Mouse (Mus musculus) erythroblast, embryonic 14.5 days (primary cell): ENCODE measurements around the gene Ano6. TPM values are rescaled to one million over a fixed set of nuclear protein-coding genes. Genes with fewer than 3 reads are reported as not detected.

Experiments used
- H3K27me3 ChIP-seq: 2 replicates; pipeline ENCODE4 v1.6.1; 2012; ENCODE audit warnings: inconsistent platforms; ENCODE audit not compliant: control insufficient read depth
- H3K36me3 ChIP-seq: 2 replicates; pipeline ENCODE4 v1.6.1; 2012; ENCODE audit warnings: mild to moderate bottlenecking, inconsistent platforms; ENCODE audit not compliant: control insufficient read depth
- H3K4me1 ChIP-seq: 2 replicates; pipeline ENCODE4 v1.6.1; 2012; ENCODE audit warnings: inconsistent platforms; ENCODE audit not compliant: control insufficient read depth
- H3K4me3 ChIP-seq: replicated peaks from 2 replicates; pipeline ENCODE3; 2012; ENCODE audit warnings: moderate library complexity, mild to moderate bottlenecking, inconsistent platforms
- H3K9me3 ChIP-seq: 2 replicates; pipeline ENCODE4 v1.6.1; 2012; ENCODE audit warnings: low read length, inconsistent platforms, mixed read lengths; ENCODE audit not compliant: control insufficient read depth
- GATA1 ChIP-seq: IDR thresholded peaks from 2 replicates; pipeline ENCODE4 v1.6.1; 2012; ENCODE audit warnings: low read length, inconsistent platforms, mixed read lengths
- TAL1 ChIP-seq: IDR thresholded peaks from 3 replicates; pipeline ENCODE4 v1.6.1; 2012; ENCODE audit warnings: low read length, inconsistent platforms, mixed read lengths
- polyA plus RNA-seq: library from polyadenylated mRNA; stranded (reverse); fragments of >175 nt; gene quantifications from 2 replicates; pipeline ENCODE4 v1.2.3, GENCODE M21; 2012

The Ano6 gene
- polyA plus RNA-seq, 1 experiment = 0.32 TPM

DNA sequence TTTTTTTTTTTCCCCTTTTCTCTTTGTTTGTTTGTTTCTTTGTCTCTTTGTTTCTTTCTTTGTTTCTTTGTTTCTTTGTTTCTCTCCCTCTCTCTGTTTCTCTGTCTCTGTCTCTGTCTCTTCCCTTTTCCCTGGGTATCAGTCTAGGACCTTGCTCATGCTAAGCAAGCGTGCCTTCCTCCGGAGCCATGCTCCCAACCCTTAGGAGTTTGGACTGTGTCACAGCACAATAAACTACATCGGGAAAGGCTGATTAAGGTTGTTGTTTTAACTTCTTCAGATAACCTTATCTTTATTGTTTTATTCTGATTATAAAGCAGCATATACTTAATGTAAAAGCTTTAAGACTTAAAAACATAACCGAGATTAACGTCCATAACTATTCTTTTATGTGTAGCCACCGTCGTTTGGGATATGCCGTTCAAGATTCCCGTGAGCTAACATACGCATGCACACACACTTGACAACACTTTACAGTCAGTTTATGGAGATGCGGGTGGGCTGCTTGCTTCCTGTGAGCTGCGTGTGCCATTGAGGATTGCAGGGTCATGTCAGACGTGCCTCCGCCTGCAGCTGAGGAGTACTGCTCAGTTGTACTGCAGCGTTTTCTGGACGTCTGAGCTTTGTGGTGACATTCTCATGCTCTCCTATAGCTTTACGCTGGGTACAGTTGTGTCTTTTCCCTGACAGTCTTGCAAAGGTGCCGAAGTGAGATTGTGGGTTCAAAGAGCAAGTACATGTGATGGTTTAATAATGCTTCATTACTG, 52.7 kb downstream of the Ano6 start:
- Histone ChIP-seq H3K4me3 (no peak overlapping the region), H3K9me3 (no peaks in the 10 kb centered on the region), H3K4me1 (peaks cover 23% of the 10 kb centered on the region), H3K27me3 (no peaks in the 10 kb centered on the region), H3K36me3 (no peaks in the 10 kb centered on the region)
- TF ChIP-seq GATA1 (no peak), TAL1 (no peak)

DNA sequence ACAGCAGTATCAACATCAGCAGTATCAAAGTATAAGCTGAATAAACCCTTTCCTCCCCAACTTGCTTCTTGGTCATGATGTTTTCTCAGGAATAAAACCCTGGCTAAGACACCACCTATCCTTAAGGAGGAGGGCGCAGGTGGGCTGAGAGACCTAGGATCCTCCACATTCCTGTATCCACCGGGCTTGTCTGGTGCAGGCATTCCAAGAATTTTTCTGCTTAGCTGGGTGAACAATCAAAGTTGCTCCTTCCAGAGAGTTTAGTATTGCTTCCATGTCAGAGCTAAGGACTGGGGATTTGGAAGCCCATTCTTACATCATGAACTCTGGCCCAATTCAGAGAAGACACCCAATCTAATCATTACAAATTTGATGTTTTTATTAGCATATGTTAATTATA, 53.8 kb downstream of the Ano6 start:
- no peak overlapping the region for H3K4me3 ChIP-seq
- no peaks in the 10 kb centered on the region for H3K27me3 ChIP-seq
- TF ChIP-seq GATA1 (no peak), TAL1 (no peak)
- no peaks in the 10 kb centered on the region for H3K36me3 ChIP-seq
- H3K4me1 ChIP-seq = peaks cover 25% of the 10 kb centered on the region
- no peaks in the 10 kb centered on the region for H3K9me3 ChIP-seq

DNA sequence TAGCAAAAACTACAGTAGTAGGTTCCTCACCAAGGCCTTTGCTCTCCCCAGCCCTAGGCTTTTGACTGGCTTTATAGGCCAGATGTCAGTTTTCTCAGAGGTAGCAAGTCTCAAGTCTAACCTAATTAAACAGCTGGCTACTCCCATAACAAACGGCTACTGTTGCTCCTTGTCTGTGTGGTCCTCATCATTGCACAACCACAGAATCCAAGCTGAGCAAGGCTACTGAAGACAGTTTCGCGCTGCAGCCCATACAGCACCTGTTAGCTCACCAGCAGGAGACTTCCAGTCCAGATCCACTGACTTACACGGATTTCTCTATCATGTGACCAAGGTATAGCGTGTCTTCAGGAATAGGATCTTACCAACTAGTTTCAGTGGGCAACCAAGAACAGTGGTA, 55.5 kb downstream of the Ano6 start:
- Histone ChIP-seq H3K9me3 (no peaks in the 10 kb centered on the region), H3K4me3 (no peak overlapping the region), H3K36me3 (no peaks in the 10 kb centered on the region), H3K4me1 (peaks cover 31% of the 10 kb centered on the region), H3K27me3 (no peaks in the 10 kb centered on the region)
- no peak for TF ChIP-seq TAL1
- TF ChIP-seq GATA1 = no peak

DNA sequence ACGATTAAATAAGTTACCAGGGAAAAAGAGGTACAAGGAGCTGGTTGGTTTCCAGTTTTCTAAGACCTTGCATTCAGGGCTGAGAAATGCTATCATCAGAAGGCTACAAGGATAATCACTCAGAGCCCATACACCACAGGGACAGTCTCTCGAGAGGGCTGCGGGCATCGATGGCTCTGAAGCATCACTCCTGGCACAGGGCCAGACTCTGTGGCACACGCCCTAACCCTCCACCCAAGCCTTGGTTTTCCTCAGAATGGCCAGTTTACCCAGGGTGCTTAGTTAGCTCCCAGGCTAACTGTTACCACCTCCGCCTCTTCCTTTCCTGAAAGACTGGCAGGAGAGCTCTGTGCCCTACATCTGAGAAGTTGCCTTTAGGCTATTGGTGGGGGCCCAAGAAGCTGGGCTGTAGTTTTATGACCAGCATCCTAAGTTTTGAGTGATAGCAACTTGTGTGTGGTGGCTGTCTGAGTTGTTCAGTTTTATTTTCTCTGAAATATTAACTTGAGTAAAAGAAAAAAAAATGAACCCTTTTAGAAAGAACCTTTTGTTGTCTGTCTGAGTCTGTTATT, 57.9 kb downstream of the Ano6 start:
- TF ChIP-seq TAL1 (no peak), GATA1 (no peak)
- no peak overlapping the region for H3K4me3 ChIP-seq
- H3K9me3 ChIP-seq = no peaks in the 10 kb centered on the region
- no peaks in the 10 kb centered on the region for H3K27me3 ChIP-seq
- H3K36me3 ChIP-seq = no peaks in the 10 kb centered on the region
- H3K4me1 ChIP-seq = peaks cover 34% of the 10 kb centered on the region

DNA sequence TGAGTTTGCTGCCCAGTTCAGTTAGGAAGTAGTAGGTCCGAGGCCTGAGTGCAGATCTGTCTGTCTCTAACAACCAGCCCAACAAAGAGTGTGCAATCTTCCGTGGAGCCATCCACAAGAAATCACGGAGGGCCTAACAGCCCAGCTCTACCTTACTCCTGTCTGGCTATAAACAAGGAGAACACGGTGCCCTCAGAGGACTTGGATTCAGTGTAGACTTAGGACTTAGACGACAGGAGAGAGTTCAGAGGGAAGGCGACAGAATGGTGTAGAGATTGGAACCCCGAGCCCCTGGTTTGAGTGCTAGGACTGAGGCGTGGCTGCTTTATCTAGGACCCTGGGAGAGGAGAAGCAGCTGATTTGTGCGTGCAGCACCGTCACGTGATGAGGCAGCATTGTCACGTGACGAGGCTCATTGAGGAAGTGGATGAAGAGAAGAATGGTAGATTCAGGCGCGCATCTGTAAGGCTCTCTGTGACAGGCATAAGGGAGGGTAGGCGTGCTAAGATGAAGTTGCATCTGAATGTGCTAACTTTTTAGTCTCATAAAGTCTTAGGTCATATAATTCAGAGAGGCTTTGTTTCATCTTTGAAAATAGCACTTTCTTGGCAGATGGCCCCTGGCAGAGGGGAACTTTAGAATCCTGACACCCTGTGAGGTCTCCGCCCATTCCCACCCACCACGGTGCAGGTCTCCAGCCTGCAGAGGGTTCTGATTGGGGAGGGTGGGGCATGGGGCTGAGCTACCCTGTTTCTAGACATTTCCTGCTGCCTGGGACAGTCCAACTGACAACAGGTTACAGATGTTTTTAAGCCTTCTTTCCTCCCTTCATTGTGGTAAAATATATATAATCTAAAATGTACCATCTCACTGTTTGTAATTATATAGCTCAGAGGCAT, 59.1 kb downstream of the Ano6 start:
- 0 out of 2 replicates have a peak, but pooled peaks cover under 1% of the 10 kb centered on the region for H3K9me3 ChIP-seq
- no peaks in the 10 kb centered on the region for H3K27me3 ChIP-seq
- peak overlapping the region; percentile 22 for H3K4me3 ChIP-seq
- peaks cover 34% of the 10 kb centered on the region for H3K4me1 ChIP-seq
- H3K36me3 ChIP-seq = no peaks in the 10 kb centered on the region
- TF ChIP-seq GATA1 (no peak), TAL1 (no peak)

DNA sequence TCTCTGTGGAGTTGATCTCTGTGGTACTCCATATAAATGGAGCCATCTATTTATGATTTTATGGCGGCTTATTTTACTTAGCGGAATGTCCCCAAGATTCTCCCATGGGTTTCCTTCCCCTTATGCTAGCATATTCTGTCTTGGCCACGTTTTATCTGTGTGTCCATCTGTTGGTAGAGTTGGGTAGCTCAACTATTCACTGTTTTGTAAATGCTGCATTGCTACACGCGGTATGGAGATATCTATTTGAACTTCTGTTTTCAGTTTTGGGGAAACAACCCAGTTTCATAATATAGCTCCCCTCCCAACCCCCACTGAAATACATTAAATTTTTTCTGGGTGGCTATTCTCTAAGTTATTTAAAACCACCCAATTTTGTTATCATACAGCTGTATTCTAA, 59.9 kb downstream of the Ano6 start:
- Histone ChIP-seq H3K36me3 (no peaks in the 10 kb centered on the region), H3K9me3 (peaks cover 4% of the 10 kb centered on the region; the same call in 1 of the 2 replicates), H3K4me1 (peaks cover 34% of the 10 kb centered on the region), H3K27me3 (no peaks in the 10 kb centered on the region), H3K4me3 (no peak overlapping the region)
- TF ChIP-seq GATA1 = no peak
- TF ChIP-seq TAL1 = no peak

DNA sequence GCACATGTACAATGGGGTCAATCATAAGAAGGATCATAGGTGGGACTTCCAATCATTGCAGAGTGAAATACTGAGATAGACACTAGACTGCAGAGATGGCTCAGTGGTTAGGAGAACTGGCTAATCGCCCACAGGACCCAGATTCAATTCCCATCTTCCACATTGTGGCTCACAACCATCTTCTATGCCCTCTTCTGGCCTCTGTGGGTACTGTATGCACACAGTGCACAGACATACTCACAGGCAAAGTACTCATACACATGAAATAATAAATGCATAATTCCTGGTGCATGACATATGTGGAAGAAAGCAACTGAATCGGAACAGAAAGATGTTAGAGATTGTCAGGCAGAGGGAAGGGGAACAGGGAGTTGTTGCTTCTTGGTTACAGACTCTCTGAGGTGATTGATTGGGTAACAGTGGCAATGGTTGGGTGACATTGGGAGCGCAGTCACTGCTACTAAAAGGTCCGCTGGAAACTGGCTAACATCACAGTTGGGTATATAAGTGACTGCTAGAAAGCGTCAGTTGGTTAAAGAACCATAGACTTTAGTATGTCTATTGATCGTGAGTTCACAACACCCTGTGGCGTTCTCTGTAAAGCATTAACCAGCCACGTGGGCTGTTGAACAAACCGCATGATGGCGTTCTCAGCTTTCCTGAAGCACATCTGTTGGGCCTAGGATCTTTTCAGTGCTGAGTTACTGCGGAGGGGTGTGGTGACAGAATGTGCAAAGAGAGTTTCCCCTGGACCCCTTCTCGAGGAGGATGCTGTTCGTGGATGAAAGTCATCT, 64.6 kb downstream of the Ano6 start:
- TF ChIP-seq GATA1 (no peak), TAL1 (no peak)
- H3K36me3 ChIP-seq = no peaks in the 10 kb centered on the region

DNA sequence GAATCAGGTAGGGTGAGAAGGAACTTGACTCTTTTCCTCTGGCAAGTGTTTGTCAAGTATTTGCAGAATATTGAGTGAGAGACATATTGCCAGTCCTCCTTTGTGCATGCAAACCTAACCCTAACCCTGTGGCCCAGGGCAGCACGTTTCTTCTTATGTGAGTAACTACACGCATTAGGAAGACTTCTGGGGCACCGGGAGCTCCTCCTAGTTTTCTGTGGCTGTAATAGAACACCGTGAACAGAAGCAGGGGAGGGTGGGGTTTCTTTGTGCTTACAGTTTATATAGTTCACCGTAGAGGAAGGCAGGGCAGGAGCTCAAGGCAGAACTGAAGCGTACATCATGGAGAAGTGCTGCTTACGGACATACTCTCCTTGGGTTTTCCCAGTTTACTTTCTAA, 65.3 kb downstream of the Ano6 start:
- Histone ChIP-seq H3K9me3 (peaks cover 4% of the 10 kb centered on the region; the same call in 1 of the 2 replicates), H3K4me1 (peaks cover 5% of the 10 kb centered on the region; the same call in 1 of the 2 replicates), H3K4me3 (no peak overlapping the region), H3K27me3 (no peaks in the 10 kb centered on the region), H3K36me3 (no peaks in the 10 kb centered on the region)
- no peak for TF ChIP-seq GATA1
- no peak for TF ChIP-seq TAL1

More for the DNA sequence above, 64.6 kb downstream of the Ano6 start:
- no peaks in the 10 kb centered on the region for H3K27me3 ChIP-seq
- peaks cover 12% of the 10 kb centered on the region for H3K4me1 ChIP-seq
- peaks cover 4% of the 10 kb centered on the region; the same call in 1 of the 2 replicates for H3K9me3 ChIP-seq
- H3K4me3 ChIP-seq = no peak overlapping the region
